Mouse (Mus musculus): ENCODE measurements around the gene Adamts18.

The Adamts18 gene

GRCm38 (mm10) chr8:113660128-113660527 lies 188.4 kb downstream of the Adamts18 start:
- DNase-seq (ENCODE audit: low read depth), result no peak

GRCm38 (mm10) chr8:113656681-113657298 lies 191.7 kb downstream of the Adamts18 start:
- DNase-seq (ENCODE audit: low read depth), result no peak

GRCm38 (mm10) chr8:113656154-113656553 lies 192.4 kb downstream of the Adamts18 start:
- no peak for DNase-seq (ENCODE audit: low read depth)

- DNase-seq (ENCODE audit: low read depth), result no peak
Measured at GRCm38 (mm10) chr8:113653151-113653550, 195.4 kb downstream of the Adamts18 start.

- DNase-seq (ENCODE audit: low read depth), result no peak
Measured at GRCm38 (mm10) chr8:113652450-113652849, 196.1 kb downstream of the Adamts18 start.

All from fibroblast of lung, adult 2 months (primary cell).